Mouse (Mus musculus): Measurements from ENCODE around the gene Cdkn1c.

Cdkn1c gene

GRCm38 (mm10) chr7:143473347-143474101, 12.7 kb upstream of the Cdkn1c start, which contains the start of gene Slc22a18:
Slc22a18 (plus strand) TSS chr7:143473736.
- DNase-seq (ENCODE audit: low spot score in 2 of 2), result no peak

- DNase-seq (ENCODE audit: low spot score in 2 of 2), result peak; percentile 44 to 46
These were observed 9.1 kb upstream of the Cdkn1c start for GRCm38 (mm10) chr7:143469946-143470345.

DNA sequence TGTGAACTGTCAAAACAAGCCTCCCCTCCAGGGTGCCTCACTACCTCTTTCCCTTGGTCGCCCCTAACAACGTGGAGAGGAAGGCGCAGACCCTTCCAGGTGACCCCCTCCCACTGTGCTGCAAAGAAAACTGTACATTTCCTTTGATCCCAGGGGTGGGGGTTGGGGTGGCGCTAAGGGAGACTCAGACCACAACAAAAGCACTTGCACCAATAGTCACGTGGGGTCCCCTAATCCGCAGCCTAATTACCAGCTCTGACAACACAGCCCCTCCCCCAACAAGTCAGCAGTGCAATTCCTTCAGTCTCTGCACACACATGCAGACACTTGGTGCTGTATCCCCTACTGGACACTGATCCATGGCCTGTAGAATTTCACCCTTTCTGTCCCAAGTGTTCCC, 6.9 kb upstream of the Cdkn1c start:
- no peak for DNase-seq (ENCODE audit: low spot score in 2 of 2)

- DNase-seq (ENCODE audit: low spot score in 2 of 2), result peak; percentile 34 to 67
These were observed 5.3 kb upstream of the Cdkn1c start for GRCm38 (mm10) chr7:143466099-143466677.

DNA sequence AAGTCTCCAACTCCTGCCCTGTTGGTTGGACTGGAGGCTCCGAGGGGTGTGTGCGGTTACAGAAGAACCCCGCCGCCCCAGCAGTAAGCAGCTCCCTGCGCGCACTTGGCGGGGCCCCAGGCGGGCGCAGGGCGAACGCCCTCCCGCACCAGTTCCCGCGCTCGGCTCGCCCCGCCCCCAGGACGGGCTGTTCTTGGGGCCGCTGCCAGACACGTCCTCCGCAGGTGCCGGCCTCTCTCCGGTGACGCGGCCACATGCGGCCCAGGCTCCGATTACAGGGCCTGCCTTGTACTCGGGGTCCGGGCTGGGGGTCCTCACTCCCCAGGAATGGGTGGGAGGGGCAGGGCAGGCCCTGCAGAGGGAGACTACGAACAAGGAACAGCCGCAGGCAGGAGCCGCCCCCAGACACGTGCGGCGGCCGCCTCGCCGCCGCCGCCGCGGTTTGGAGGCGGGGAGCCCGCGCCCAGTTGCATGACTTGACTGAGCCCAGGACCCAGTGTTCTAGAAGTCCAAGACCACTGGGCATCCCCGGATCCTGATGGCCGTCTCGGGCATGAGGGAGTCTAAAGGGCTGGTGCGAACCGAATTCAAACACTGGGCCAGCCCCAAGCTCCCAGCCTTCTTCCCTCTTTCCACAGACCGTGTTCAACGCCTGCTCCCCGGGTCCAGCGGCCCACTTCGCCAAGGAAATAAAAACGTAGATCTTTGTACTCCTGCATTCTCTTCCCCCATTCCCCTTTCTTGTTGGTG, 4.1 kb upstream of the Cdkn1c start:
- DNase-seq (ENCODE audit: low spot score in 2 of 2), result peak in 1 of 2 experiments; percentile 16

GRCm38 (mm10) chr7:143463865-143464415, 3.1 kb upstream of the Cdkn1c start:
- peak in 1 of 2 experiments; percentile 22 for DNase-seq (ENCODE audit: low spot score in 2 of 2)

DNA sequence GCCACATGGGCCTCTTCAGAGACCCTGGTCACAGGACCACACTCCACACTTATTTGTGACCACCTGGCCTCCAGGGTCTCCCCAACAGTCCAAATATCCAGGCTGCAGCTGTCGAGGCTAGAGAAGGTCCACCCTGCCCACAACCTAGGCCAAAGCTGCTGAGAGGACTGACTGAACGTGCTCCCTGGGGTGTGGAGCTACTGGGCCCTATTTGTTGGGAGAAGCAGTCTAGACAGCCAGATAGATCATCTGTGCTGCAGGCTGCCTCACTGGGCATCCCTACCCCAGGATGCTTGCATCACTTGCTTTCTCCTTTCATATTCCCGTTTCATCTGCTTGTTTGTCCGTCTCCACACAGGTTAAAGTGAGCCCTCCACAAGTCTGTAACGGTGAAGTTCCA, 1.7 kb upstream of the Cdkn1c start:
- no peak for DNase-seq (ENCODE audit: low spot score in 2 of 2)

DNA sequence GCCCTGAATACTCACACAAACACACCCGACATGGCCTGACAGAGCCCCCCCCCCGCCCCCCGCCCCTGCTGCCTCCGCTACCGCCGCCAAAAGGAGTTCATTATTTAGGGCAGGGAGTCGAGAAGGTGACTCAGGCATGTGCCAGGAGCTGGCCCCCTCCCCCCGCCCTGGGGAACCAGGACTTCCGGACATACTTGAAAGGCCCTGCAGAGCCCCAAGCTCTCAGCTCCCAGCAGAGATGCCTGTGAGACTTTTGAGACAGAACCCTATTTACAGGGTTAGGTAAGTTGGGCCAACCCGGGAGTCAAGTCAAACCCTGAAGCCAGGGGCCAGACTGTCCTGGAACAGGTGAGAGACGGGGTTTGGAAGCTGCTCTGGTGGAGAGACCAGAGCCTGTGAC, 1.1 kb upstream of the Cdkn1c start:
- DNase-seq (ENCODE audit: low spot score in 2 of 2), result no peak

DNA sequence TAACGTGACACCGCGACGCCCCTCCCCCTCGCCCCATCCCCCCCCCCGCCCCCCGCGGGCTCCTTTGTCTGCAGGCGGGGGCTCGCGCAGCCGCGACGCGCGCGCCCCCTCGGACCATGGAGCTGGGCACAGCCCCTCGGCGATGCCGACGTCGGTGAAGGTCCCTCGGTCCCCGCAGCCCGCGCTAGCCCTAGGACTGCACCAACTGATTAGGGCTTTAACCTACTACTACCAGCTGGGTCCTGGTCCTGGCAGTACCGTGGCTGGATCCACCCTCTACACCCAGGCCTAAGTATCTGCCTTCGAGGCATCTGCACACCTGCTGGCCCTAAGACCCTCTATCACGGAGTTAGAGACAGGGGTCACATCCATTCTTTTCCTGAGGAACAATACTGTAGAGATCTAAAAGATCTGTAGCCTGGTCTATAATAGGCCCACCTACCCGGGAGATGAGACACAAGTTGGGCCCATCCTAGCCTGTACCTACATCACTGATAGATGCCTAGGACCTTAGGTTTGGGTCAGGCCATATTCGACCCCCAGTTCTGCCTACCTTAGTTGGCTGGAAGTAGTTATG, 532 bp upstream of the Cdkn1c start:
- no peak for DNase-seq (ENCODE audit: low spot score in 2 of 2)

GRCm38 (mm10) chr7:143460217-143460834, 524 bp downstream of the Cdkn1c start:
- DNase-seq (ENCODE audit: low spot score in 2 of 2), result no peak

GRCm38 (mm10) chr7:143459332-143460211, 1.3 kb downstream of the Cdkn1c start:
- DNase-seq (ENCODE audit: low spot score in 2 of 2), result no peak

DNA sequence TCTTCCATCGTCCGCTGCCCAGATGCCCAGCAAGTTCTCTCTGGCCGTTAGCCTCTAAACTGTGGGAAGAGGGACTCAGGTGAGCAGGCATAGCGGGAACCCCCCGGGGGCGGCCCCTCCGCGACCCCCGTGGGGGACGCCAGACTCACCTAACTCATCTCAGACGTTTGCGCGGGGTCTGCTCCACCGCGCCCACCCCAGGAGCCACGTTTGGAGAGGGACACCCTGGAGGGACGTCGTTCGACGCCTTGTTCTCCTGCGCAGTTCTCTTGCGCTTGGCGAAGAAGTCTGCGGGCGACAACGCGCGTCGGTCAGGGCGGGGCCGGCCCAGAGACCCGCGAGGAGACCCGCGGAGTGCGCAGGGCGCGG, 1.9 kb downstream of the Cdkn1c start:
- no peak for DNase-seq (ENCODE audit: low spot score in 2 of 2)

- no peak for DNase-seq (ENCODE audit: low spot score in 2 of 2)
These were observed 13.7 kb downstream of the Cdkn1c start for GRCm38 (mm10) chr7:143447130-143447529.

DNA sequence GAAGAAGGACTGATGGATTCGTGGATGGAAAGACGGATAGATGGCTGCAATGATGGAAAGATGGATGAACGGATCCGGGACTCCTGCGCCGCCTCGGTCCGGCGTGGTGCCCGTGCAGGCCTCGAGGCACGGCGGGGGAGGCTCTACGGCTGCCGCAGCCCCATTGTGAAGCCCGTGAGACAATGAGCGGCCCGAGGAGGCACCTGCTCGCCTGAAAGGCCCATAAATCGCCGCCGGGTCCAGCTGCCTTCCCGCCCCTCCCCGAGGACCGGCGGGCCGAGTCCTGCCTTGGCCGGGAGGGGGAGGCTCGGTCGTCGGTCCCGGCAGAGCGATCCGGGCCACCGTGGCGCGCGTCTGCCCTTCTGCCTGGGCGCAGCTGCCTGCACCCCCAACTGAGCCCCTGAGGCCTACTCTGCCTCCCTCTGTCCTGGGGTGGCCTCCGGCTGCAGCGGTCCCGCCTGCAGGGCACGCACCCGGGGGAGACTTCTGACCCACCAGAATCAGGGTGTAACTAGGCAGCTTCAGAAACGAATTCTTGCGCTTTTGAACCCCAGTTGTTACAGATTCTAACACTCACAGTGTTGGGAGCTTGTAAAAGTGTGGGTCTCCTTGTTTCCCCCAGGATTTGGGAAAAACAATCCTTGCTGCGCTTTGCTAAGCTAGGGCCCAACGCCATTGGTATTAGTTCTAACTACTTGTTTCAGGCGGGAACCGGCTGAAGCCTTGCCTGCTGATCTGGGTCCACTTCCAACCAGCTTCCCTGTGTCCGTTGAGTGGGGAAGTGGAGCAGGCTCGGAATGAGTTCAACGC, 15.0 kb downstream of the Cdkn1c start:
- DNase-seq (ENCODE audit: low spot score in 2 of 2), result no peak

DNA sequence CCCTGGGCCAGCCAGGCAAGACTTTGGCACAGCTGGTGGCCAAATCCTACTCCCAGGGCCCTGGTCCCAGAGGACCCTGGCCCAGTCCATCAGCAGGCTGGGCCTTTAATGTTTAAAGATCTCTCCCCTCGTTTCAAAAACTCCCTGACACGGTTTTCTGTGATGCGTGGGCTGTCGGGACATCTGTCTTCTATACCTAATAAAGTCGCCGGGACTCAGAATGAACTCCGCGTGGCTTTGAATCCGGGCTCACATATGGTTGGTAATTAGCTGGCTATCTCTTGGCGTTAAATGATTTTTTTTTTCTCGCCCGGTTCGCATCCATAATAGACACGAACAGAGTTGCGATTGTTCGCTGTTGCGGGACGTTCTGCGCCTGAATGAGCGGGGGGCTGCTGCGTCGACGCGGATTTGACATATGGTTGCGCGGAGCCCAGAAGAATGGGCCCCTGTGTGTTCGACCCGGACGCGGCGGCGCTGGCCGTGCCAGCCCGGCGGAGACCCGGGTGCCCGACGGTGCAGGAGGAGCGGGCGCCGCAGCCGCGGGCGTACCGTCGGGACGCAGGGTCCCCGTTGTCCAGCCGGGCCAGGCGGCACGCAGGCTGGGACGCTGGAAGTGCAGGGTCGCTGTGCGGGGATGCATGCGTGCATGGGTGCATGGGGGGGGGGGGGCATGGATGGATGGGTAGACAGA, 15.7 kb downstream of the Cdkn1c start:
- no peak for DNase-seq (ENCODE audit: low spot score in 2 of 2)

GRCm38 (mm10) chr7:143444580-143444954, 16.3 kb downstream of the Cdkn1c start:
- no peak for DNase-seq (ENCODE audit: low spot score in 2 of 2)

- no peak for DNase-seq (ENCODE audit: low spot score in 2 of 2)
These were observed 21.9 kb downstream of the Cdkn1c start for GRCm38 (mm10) chr7:143438965-143439364.

DNA sequence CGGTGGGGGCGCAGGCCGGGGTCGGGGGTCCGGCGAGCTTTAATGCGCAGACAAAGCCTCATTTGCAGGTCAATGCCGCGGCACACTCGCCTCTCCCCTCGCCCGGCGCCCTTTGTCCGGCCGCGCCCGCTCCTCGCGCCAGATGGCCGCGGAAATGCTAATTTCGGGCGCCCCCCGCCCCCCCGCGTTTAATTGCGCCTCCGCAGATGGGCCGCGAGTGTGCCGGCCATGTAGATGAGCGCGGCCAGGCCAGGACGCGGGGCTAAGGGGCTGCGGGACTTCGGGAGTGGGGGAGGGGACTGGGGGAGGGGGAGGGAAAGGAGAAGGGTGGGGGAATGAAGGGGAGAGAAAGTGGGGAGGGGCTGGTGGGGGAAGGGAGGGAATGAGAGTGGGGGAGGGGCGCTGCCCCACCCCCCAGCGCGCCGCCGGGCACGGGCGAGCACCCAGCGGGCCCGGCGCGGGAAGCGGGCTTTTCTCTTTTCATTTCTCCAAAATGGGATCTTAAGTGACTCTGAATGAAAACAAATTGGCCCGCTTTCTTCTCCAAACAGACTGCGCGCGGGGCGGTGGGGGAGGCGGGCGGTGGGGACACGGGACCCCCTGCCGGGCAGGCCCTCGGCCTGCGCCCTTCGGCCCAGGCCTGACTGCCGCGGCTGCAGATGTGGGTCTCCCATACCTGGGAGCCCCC, 22.8 kb downstream of the Cdkn1c start:
- DNase-seq (ENCODE audit: low spot score in 2 of 2), result no peak
